Mouse (Mus musculus) testis, postnatal 10 days (tissue): Measurements from ENCODE around the gene Olfr1280.
"Not testable (repeated sequence)": the region's sequence is repeated elsewhere in the genome, so short reads cannot be mapped to it uniquely, and the experiment has no call there.

Experiments
- DNase-seq: peaks from one replicate; pipeline ENCODE4 v3.0.0; 2021; ENCODE audit warnings: low spot score

Gene Olfr1280

DNA sequence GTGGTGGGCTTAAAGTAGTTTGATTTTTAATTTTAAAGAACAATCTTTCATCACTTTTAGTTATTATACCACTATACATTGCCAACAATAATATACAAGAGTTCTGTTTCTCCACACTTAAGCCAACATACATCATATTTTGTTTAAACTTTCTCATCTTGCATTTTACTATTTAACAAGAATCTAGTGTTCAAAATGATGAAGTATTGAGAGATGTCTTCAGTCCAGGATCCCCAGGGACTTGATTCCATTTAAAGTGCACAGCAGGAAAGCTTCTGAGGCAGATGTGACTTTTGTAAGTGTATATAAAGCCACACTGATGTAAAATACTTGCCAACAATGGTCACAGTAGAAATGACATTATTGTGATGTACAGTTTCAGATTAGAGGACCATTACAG, at the start of gene Olfr1280:
Gene Olfr1280 (plus strand): TSS at position 301 of the 400 bp plus-strand sequence.
- no peak for DNase-seq

DNA sequence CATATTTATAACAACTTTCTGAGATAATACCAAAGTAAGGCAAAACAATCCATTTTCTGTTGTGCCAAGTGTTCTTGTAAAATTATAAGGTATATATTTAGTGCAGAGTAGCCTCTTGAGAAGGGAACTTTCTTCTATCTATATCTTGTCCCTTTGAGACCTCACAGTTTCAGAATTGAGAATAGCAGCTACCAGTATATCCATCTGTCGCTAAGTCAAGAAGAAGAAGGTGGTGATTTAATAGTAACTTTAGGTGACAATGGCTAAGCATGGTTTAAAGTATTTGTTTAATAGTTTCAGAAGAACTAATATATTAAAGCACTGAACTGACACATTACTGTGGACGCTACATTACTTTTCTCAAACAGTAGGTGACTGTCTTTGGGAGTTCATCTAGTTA, 39.8 kb upstream of the Olfr1280 start, which contains the start of gene Olfr1277:
Gene Olfr1277 (minus strand): TSS at position 101 of the 400 bp plus-strand sequence.
- DNase-seq, result no peak

DNA sequence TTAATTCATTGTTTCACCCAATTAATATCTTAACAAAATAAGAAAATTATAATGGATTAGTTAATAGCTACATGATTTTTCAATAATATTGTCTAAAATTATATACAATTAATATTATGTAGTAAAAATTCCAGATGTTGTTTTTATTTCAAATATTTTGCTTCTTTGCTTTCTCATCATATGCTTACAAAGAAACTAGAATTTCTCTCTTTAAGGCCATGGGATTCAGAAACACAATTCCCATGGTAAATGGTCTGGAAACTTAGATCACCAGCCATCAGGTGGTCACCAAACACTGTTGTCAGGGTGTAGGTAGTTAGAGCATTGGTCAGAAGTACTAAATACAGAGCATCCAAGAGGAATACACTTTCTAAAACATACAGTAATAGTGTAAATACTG, 24.0 kb upstream of the Olfr1280 start, which contains the start of gene Olfr1278:
Gene Olfr1278 (plus strand): TSS at position 301 of the 400 bp plus-strand sequence.
- no peak for DNase-seq

DNA sequence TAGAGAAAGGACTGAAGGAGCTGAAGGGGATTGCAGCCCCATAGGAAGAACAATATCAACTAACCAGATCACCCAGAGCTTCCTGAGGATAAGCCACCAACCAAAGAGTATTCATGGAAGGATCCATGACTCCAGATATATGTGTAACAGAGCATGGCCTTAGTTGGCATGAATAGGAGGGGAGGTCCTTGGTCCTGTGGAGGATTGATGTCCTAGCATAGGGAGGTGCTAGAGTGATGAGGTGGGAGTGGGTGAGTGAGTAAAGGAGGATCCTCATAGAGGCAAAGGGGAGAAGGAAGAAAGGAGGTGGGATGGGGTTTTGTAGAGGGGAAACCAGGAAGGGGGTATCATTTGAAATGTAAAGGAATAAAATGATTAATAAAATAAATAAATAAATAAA, 15.3 kb upstream of the Olfr1280 start:
- no peak for DNase-seq

DNA sequence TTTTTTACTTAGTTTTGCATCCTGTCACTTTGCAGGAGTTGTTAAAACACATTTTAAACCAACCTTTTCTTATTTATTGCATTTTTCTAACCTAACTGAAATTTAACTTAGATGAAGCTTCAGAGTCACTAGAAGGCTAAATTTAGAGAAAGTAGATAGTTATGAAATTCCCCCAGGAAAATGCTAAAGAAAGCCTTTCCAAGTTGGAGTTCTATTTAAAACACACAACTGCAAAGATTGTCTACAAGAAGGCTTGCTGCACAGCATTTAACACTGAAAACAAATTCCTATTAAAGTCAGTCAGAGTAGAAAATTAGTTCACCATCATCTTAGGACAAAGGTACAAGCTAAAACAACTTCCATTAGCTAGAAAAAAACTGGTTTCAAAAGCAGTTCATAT, 13.4 kb upstream of the Olfr1280 start, which contains the start of gene Olfr1279:
Gene Olfr1279 (plus strand): TSS at position 262 of the 400 bp plus-strand sequence.
- DNase-seq, result no peak

DNA sequence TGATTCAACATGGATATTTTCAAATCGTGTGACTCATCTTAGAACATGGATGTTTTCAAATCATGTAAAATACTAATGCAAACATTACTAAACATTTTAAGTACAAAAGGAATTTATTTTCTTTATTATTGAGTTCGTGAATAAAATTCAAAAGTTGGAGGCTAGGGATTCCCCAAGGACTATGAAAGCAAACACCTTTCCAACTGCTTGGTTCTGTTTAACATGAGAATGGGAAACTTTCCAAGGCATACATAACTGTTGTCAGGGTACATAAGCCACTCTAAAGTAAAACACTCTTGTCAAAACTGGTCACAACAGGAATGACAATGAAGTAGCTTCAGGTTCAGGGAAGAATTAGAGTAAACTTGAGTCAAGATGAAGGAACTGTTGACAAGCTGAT, 12.4 kb downstream of the Olfr1280 start, which contains the start of gene Olfr1281:
Gene Olfr1281 (plus strand): TSS at position 301 of the 400 bp plus-strand sequence.
- DNase-seq, result no peak

DNA sequence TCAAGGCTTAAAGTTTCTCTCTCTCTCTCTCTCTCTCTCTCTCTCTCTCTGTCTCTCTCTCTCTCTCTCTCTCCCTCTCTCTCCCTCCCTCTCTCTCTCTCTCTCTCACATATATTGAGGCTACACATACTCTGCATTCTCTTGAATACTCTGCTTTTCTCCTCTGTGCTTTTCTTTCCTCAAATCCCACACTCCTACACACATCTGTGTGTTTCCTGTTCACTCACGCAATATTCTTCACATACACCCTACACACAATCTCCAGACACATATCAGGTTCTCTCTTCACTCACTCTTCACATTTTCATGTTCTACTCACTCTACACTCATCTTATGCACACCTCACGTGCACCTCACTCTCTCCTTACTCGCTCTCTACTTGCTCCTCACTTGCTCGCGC, 19.9 kb downstream of the Olfr1280 start:
- DNase-seq, result not testable (repeated sequence)

DNA sequence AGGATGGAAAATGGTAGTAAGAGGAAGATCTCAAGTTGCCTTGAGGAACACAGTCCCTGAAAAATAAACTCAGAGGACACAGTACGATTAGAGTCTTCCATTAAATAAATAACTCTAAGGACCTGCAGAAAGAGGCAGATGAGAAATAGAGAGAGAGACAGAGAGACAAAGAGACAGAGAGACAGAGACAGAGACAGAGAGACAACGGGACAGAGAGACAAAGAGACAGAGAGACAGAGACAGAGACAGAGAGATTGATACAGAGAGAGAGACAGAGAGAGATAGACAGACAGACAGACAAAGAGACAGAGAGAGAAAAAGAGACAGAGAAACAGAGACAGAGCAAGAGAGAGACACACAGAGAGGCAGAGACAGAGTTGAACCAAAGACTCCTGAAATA, 22.2 kb downstream of the Olfr1280 start, which contains the start of gene Olfr1282:
Gene Olfr1282 (minus strand): TSS at position 101 of the 400 bp plus-strand sequence.
- DNase-seq, result no peak

DNA sequence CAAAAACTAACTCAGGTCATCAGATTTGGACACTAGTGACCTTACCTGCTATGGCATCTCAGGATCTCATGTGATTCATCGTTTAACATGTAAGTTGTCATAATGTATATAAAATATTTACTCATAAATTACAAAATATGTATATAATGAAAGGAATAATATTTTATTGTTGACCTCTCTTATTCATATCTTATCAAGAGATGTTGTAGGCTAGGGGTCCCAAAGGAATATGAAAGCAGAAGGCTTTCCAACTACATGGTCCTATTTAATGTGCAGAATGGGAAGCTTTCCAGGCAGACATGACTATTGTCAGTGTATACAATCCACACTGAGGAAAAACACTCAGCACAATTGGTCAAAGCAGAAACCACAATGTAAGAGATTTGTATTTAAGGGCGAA, 52.7 kb downstream of the Olfr1280 start, which contains the start of gene Olfr1283:
Gene Olfr1283 (plus strand): TSS at position 301 of the 400 bp plus-strand sequence.
- DNase-seq, result no peak

DNA sequence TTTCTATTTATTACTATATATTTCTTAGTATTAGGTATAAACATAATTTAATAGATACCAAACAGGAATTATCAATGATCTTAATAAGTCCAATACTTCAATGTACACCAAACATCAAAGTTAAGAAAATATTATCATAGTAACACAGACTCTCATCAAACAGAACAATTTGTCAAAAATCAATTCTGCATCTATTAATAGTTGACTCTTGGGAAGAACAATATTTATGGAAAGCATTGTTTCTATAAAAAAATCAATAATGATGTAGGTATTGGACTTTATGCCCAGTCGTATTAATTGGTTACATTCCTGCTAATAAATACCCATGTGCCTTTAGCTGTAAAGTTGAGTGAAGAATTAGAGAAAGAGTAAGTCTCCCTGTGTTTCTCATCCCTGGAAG, 61.4 kb downstream of the Olfr1280 start, which contains the start of gene Olfr1284:
Gene Olfr1284 (plus strand): TSS at position 301 of the 400 bp plus-strand sequence.
- no peak for DNase-seq
